Mouse (Mus musculus) neural tube, embryonic 11.5 days (tissue): ENCODE data around the gene Dcaf15. TPM values are rescaled to one million over a fixed set of nuclear protein-coding genes. Genes with fewer than 3 reads are reported as not detected.

ENCODE experiments used
- ATAC-seq: fragments of 200-750 bp; cut with Nextera tagmentation; 2 replicates; pipeline ENCODE4 v1.8.0; 2017; ENCODE audit warnings: moderate number of reproducible peaks, mild to moderate bottlenecking, moderate TSS enrichment, moderate library complexity; ENCODE audit not compliant: insufficient read depth, low FRiP score, low TSS enrichment
- DNase-seq: peaks from one replicate; pipeline ENCODE4 v3.0.0-alpha.2; 2015; ENCODE audit warnings: low spot score
- H3K27ac ChIP-seq: fragments of 300-500 bp; sonication (generic); 2 replicates; pipeline ENCODE4 v1.5.1; 2014; ENCODE audit warnings: low read depth, mild to moderate bottlenecking, low read length
- H3K27me3 ChIP-seq: fragments of 300-500 bp; sonication (generic); 2 replicates; pipeline ENCODE4 v1.6.1; 2014; ENCODE audit warnings: mild to moderate bottlenecking, low read length, mixed read lengths; ENCODE audit not compliant: control insufficient read depth, insufficient read depth
- H3K36me3 ChIP-seq: fragments of 300-500 bp; sonication (generic); 2 replicates; pipeline ENCODE4 v1.6.1; 2014; ENCODE audit warnings: mild to moderate bottlenecking, low read length, moderate library complexity, mixed read lengths; ENCODE audit not compliant: control insufficient read depth, insufficient read depth
- H3K4me1 ChIP-seq: fragments of 300-500 bp; sonication (generic); 2 replicates; pipeline ENCODE4 v1.6.1; 2014; ENCODE audit warnings: low read length, mixed read lengths; ENCODE audit not compliant: control insufficient read depth, insufficient read depth
- H3K4me2 ChIP-seq: fragments of 300-500 bp; sonication (generic); 2 replicates; pipeline ENCODE4 v1.6.1; 2014; ENCODE audit warnings: low read depth, mild to moderate bottlenecking, moderate library complexity
- H3K4me3 ChIP-seq: fragments of 300-500 bp; sonication (generic); 2 replicates; pipeline ENCODE4 v1.5.1; 2014; ENCODE audit warnings: low read depth, low read length
- H3K9ac ChIP-seq: fragments of 300-500 bp; sonication (generic); 2 replicates; pipeline ENCODE4 v1.6.1; 2014; ENCODE audit warnings: mild to moderate bottlenecking, low read length
- H3K9me3 ChIP-seq: fragments of 300-500 bp; sonication (generic); 2 replicates; pipeline ENCODE4 v1.6.1; 2016; ENCODE audit warnings: low read length; ENCODE audit not compliant: control insufficient read depth
- WGBS: fragments of 180-500 bp; shearing (Covaris S2); extraction: QIAGEN DNeasy Blood & Tissue Kit; methylation state at CpG from one replicate; pipeline ENCODE4 v1.1.7; 2014; 5-methylcytosine and 5-hydroxymethylcytosine counted together
- polyA plus RNA-seq: library from polyadenylated mRNA; unstranded; fragments of >200 nt; fragmentation: Nextera tagmentation; extraction: Ambion mirVana; gene quantifications from 2 replicates; pipeline ENCODE4 v1.2.1, GENCODE M21; 2014

Gene Dcaf15
- polyA plus RNA-seq, 1 experiment from 2014 or later: 17.0 TPM

DNA sequence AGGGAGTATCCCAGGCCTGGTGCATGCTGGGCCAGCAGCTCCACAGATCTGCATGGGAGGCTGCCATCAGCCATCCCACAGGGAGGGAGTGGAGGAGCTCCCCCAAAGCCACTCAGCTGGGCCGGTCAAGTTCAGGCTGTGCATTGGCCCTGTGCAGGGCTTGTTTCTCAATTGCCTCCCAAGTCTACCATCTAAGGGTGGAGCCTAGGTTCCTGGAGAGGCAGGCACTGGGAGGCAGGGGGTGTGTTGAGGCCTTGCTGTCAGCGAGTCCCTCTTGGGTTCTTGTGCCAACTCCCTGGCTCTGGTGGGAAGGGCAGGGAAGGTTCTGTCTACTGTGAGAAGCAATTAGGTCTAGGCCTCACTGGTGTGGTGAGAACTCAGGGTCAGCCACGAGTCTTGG lies 32.6 kb downstream of the Dcaf15 start:
- Histone ChIP-seq H3K9ac (no peak overlapping the region), H3K27ac (no peak overlapping the region), H3K4me1 (peaks cover 22% of the 10 kb centered on the region; the same call in 1 of the 2 replicates), H3K4me3 (no peak overlapping the region), H3K9me3 (no peaks in the 10 kb centered on the region), H3K4me2 (no peak overlapping the region), H3K27me3 (no peaks in the 10 kb centered on the region), H3K36me3 (no peaks in the 10 kb centered on the region)
- 81% methylated on average over 3 of the region's 3 CpGs for WGBS
- DNase-seq (no peak), ATAC-seq (no peak)

DNA sequence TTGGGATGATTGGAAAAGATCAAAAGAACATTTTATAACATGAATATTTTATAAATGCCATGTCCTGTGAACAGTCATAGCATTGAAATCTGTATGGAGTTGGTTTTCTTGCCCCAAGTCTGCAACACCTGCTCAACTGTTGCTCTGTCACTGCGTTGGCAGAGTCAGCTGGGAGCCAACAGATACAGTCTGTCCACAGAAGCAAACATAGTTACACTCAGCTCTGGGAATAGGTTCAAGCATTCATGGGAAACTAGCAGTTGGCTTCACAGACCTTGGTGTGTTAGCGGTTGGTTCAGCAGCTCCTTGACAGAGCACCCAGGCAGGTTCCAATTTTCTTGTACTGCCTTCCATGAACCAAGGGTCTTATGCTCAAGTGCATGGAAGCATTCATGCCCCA lies 33.9 kb downstream of the Dcaf15 start:
- no peak overlapping the region for H3K4me3 ChIP-seq
- no peak overlapping the region for H3K4me2 ChIP-seq
- ATAC-seq: no peak
- no peaks in the 10 kb centered on the region for H3K9me3 ChIP-seq
- WGBS: 78% methylated on average over 2 of the region's 2 CpGs
- H3K27me3 ChIP-seq: no peaks in the 10 kb centered on the region
- no peaks in the 10 kb centered on the region for H3K36me3 ChIP-seq
- peaks cover 22% of the 10 kb centered on the region; the same call in 1 of the 2 replicates for H3K4me1 ChIP-seq
- no peak for DNase-seq
- H3K9ac ChIP-seq: no peak overlapping the region
- no peak overlapping the region for H3K27ac ChIP-seq

DNA sequence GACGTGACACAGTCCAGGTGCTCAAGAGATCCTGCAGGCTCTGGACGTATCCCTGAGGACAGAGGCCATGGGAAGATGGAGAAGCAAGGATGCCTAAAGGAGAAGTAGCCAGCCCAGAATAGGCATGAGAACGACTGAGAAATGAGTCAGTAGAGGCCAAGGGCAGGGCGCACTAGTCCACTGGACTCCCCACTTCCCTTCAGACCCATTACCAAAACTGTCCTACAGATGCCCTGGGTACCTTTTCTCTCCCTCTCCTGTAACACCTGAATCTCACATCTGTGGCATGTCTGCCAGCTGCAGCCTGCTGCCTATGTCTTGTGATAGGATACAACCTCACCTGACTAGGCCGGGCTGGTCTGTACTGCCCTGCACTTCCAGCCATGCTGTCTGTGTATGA lies 34.3 kb downstream of the Dcaf15 start:
- no peaks in the 10 kb centered on the region for H3K9me3 ChIP-seq
- peaks cover 22% of the 10 kb centered on the region; the same call in 1 of the 2 replicates for H3K4me1 ChIP-seq
- no peaks in the 10 kb centered on the region for H3K27me3 ChIP-seq
- H3K36me3 ChIP-seq: no peaks in the 10 kb centered on the region
- no peak for DNase-seq
- H3K27ac ChIP-seq: no peak overlapping the region
- no peak for ATAC-seq
- H3K4me2 ChIP-seq: no peak overlapping the region
- H3K9ac ChIP-seq: no peak overlapping the region
- no peak overlapping the region for H3K4me3 ChIP-seq
- WGBS: 81% methylated on average over 5 of the region's 5 CpGs

DNA sequence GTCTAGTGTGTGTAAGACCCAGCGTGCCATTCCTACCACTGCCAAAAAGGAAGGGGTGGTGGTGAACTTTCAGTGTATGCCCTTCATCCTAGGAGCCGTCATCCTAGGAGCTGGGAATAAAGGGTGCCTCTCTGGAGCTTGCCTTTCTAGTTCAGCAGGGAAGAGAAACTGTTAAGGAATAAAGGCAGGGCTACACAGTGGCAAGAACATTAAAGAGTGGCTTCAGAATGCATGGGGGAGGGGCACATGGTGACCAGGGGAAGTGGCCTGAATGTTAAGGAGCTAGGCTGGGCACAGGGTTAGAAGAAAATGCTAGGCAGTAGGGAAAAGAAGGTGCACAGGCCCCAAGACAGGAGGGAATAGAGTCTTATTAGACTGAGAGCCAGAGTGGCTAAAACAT lies 34.8 kb downstream of the Dcaf15 start:
- no peak for DNase-seq
- Histone ChIP-seq H3K9ac (no peak overlapping the region), H3K9me3 (no peaks in the 10 kb centered on the region), H3K36me3 (no peaks in the 10 kb centered on the region), H3K27ac (no peak overlapping the region), H3K4me1 (peaks cover 22% of the 10 kb centered on the region; the same call in 1 of the 2 replicates), H3K27me3 (no peaks in the 10 kb centered on the region), H3K4me3 (no peak overlapping the region), H3K4me2 (no peak overlapping the region)
- ATAC-seq: no peak
- WGBS: 61% methylated on average over 2 of the region's 2 CpGs

DNA sequence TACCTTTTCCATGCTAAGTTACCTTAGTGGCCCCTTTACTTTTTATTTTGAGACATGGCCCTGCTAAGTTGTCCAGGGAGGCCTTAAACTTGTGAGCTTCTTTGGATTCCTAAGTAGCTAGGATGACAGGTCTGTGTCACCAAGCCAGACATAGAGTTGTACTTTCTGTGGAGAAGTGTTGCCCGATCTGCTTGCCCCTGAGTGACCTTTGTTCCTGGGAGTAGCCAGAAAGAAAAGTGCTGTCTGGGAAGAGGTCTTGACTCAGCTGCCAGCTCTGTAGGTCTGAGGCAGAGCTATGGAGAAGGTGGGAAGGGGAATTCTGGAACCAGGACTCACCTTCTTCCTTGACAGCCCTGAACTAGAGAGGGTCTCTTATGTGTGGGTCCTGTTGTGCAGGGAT lies 35.4 kb downstream of the Dcaf15 start:
- ATAC-seq: no peak
- H3K4me2 ChIP-seq: no peak overlapping the region
- no peak for DNase-seq
- H3K9ac ChIP-seq: no peak overlapping the region
- 56% methylated on average over 1 of the region's 1 CpGs for WGBS
- H3K4me3 ChIP-seq: no peak overlapping the region
- peaks cover 22% of the 10 kb centered on the region; the same call in 1 of the 2 replicates for H3K4me1 ChIP-seq
- no peaks in the 10 kb centered on the region for H3K9me3 ChIP-seq
- no peak overlapping the region for H3K27ac ChIP-seq
- H3K27me3 ChIP-seq: no peaks in the 10 kb centered on the region
- H3K36me3 ChIP-seq: no peaks in the 10 kb centered on the region

DNA sequence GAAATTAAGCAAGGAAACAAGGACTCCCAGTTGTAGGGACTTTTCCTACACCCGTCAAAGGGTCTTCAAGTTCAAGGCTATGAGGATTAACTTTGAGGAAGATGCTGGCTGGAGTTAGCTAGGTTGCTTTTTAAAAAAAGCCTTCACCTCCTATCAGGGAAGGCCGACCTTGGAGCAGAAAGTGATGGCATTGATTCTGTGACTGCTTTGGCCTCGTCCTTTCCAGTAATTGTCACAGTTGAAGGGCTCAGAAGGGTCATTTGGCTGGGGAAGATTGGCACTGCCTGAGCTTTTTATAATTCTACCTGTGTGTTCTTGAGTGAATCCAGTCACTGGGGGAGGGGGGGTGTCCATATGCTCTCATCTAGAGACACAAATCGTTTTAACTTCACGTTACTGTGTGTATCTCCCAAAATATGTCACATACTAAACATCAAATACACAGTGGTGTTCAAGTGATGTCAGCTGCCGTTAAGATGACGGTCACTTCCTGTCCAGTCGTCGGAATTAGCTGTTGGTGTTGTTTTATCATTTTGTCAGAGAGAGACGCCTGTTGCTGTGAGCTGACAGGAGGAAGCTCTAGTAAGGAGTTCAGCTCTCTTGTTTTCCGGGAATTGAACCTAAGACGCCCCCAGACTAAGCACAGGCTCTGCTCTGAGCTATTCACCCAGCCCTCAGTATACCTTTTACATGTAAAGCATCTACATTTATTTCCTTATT lies 36.1 kb downstream of the Dcaf15 start:
- Histone ChIP-seq H3K36me3 (no peaks in the 10 kb centered on the region), H3K9me3 (no peaks in the 10 kb centered on the region), H3K9ac (no peak overlapping the region), H3K4me3 (no peak overlapping the region), H3K27ac (no peak overlapping the region), H3K27me3 (no peaks in the 10 kb centered on the region), H3K4me1 (peaks cover 22% of the 10 kb centered on the region; the same call in 1 of the 2 replicates), H3K4me2 (no peak overlapping the region; the same call in 1 of the 2 replicates)
- ATAC-seq (no peak), DNase-seq (no peak)
- 76% methylated on average over 12 of the region's 12 CpGs for WGBS

DNA sequence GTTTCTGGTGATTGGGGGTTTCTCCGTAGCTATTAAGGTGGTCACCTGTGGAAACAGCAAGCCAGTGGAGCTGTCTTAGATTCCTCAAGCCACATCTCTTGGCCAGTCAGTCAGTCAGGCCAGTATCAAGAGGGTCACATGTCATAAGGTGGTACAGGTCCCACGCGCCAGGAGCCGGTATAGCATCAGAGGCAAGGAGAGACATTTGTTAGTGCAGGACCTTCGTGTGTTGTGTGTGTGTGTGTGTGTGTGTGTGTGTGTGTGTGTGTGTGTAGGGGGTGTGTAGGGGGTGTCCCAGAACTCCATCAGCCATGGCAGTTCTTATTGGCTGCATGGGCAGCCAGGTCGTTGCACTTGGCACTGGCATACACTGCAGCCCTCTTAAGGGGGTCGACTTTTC lies 36.7 kb downstream of the Dcaf15 start:
- Histone ChIP-seq H3K9ac (no peak overlapping the region), H3K27ac (no peak overlapping the region), H3K4me3 (peak overlapping the region; percentile 93; the same call in 1 of the 2 replicates), H3K4me1 (peaks cover 16% of the 10 kb centered on the region; the same call in 1 of the 2 replicates), H3K27me3 (no peaks in the 10 kb centered on the region), H3K9me3 (no peaks in the 10 kb centered on the region), H3K36me3 (no peaks in the 10 kb centered on the region), H3K4me2 (peak overlapping the region; percentile 38)
- WGBS: 90% methylated on average over 7 of the region's 7 CpGs
- ATAC-seq (no peak), DNase-seq (no peak)

DNA sequence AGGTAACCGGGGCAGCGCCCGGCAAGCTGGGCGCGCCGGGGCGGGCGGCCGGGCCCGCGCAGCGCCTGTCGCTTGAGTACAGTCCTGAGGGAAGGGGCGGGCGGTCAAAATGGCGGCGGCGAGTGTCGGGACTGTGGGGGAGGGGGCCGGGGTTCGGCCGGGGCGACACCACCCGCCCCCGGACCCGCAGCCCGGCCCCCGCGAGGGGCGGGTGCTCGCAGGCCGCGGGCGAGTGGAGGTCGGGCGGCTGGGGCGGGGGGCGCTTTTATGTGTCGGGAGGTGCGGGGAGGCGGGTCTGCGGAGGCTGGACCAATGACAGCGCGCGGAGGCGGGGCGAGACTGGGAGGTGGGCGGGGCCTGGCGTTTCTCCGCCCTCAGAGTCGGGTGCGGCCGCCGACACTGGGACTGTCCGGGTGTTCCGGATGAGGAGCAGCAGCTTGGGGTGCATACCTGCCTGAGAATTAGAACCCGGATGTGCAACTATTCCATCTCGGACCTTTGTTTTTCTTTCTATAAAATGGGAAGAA lies 37.5 kb downstream of the Dcaf15 start:
- peak overlapping the region; percentile 38 for H3K4me2 ChIP-seq
- WGBS: 2% methylated on average over 25 of the region's 58 CpGs
- peak overlapping the region; percentile 90 for H3K9ac ChIP-seq
- peak; percentile 92 for DNase-seq
- H3K9me3 ChIP-seq: no peaks in the 10 kb centered on the region
- no peaks in the 10 kb centered on the region for H3K36me3 ChIP-seq
- H3K4me3 ChIP-seq: peak overlapping the region; percentile 93
- peak; percentile 71 for ATAC-seq
- H3K27me3 ChIP-seq: no peaks in the 10 kb centered on the region
- H3K27ac ChIP-seq: peak overlapping the region; percentile 95
- H3K4me1 ChIP-seq: peaks cover 16% of the 10 kb centered on the region; the same call in 1 of the 2 replicates
